Mouse (Mus musculus) thymus, adult 2 months (tissue): ENCODE data around the gene Rassf7. TPM values are rescaled to one million over a fixed set of nuclear protein-coding genes. Genes with fewer than 3 reads are reported as not detected.

Experiments used
- DNase-seq: peaks from one replicate; pipeline ENCODE4 v3.0.0; 2021
- H3K27ac ChIP-seq: fragments of 200-500 bp; 2 replicates; pipeline ENCODE4 v1.5.1; 2012; ENCODE audit warnings: low read length, control low read depth; ENCODE audit not compliant: control insufficient read depth, insufficient read depth
- H3K27me3 ChIP-seq: fragments of 200-500 bp; 2 replicates; pipeline ENCODE4 v1.6.1; 2012; ENCODE audit warnings: mild to moderate bottlenecking, low read length, moderate library complexity, mixed read lengths; ENCODE audit not compliant: control insufficient read depth, insufficient read depth
- H3K36me3 ChIP-seq: fragments of 200-500 bp; 2 replicates; pipeline ENCODE4 v1.6.1; 2012; ENCODE audit warnings: mild to moderate bottlenecking, low read length, moderate library complexity; ENCODE audit not compliant: control insufficient read depth, insufficient read depth
- H3K4me1 ChIP-seq: fragments of 200-500 bp; replicated peaks from 2 replicates; pipeline ENCODE4 v1.6.1; 2012; ENCODE audit warnings: low read length; ENCODE audit not compliant: control insufficient read depth, insufficient read depth
- H3K4me3 ChIP-seq: fragments of 200-500 bp; 2 replicates; pipeline ENCODE4 v1.5.1; 2012; ENCODE audit warnings: mild to moderate bottlenecking, low read length, control low read depth, moderate library complexity; ENCODE audit not compliant: control insufficient read depth, insufficient read depth
- CTCF ChIP-seq: fragments of 200-500 bp; IDR thresholded peaks from 2 replicates; pipeline ENCODE4 v1.5.1; 2012; ENCODE audit warnings: mild to moderate bottlenecking, control low read depth, low read length, moderate library complexity, borderline replicate concordance; ENCODE audit not compliant: control insufficient read depth, poor library complexity, insufficient read depth; ENCODE audit errors: extremely low read depth
- POLR2A ChIP-seq: fragments of 200-500 bp; IDR thresholded peaks from 2 replicates; pipeline ENCODE4 v1.6.1; 2012; ENCODE audit warnings: mild to moderate bottlenecking, low read length, control low read depth, moderate library complexity; ENCODE audit not compliant: control insufficient read depth, poor library complexity, insufficient read depth; ENCODE audit errors: extremely low read depth
- WGBS: fragments of 180-500 bp; shearing (Covaris S2); methylation state at CpG from one replicate; pipeline ENCODE4 v1.1.7; 2018; 5-methylcytosine and 5-hydroxymethylcytosine counted together
- polyA plus RNA-seq: library from polyadenylated mRNA; depleted of rRNA; stranded (reverse); fragments of >200 nt; gene quantifications from 2 replicates; pipeline ENCODE4 v1.2.3, GENCODE M21; 2012

Rassf7 gene
- polyA plus RNA-seq, 1 experiment, result 29.8 TPM

- no peaks in the 10 kb centered on the region for H3K27me3 ChIP-seq
- no peak for DNase-seq
- TF ChIP-seq CTCF (no peak), POLR2A (no peak)
- H3K36me3 ChIP-seq, result peaks cover 94% of the 10 kb centered on the region
- no peak overlapping the region for H3K4me3 ChIP-seq
- no peak overlapping the region for H3K27ac ChIP-seq
- WGBS, result 94% methylated on average over 10 of the region's 10 CpGs
- no peaks in the 10 kb centered on the region for H3K4me1 ChIP-seq
Measured at GRCm38 (mm10) chr7:141256159-141256558, 40.5 kb downstream of the Rassf7 start.

DNA sequence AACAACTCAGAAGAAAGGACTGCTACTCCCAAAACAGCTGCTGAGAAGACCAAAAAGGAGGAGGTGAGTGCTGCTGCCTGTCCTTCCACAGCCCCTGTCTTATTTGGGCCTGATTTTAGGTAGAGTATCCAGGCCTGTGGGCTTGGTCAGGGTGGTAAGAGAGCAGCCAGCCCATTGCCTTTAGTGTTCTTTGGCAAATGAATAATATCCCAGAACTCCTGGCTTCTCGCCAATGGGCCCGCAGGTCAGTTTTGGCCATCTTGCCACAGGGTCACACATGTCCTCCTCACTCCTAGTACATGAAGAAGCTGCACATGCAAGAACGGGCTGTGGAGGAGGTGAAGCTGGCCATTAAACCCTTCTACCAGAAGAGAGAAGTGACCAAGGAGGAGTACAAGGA, 45.8 kb downstream of the Rassf7 start:
- Histone ChIP-seq H3K27ac (no peak overlapping the region), H3K36me3 (peaks cover 72% of the 10 kb centered on the region), H3K4me3 (no peak overlapping the region), H3K4me1 (peaks cover 13% of the 10 kb centered on the region), H3K27me3 (no peaks in the 10 kb centered on the region)
- WGBS, result 97% methylated on average over 3 of the region's 3 CpGs
- TF ChIP-seq CTCF (no peak), POLR2A (no peak)
- no peak for DNase-seq

GRCm38 (mm10) chr7:141263640-141264039, 48.0 kb downstream of the Rassf7 start:
- 96% methylated on average over 13 of the region's 13 CpGs for WGBS
- Histone ChIP-seq H3K27ac (no peak overlapping the region), H3K36me3 (peaks cover 51% of the 10 kb centered on the region), H3K27me3 (no peaks in the 10 kb centered on the region), H3K4me1 (peaks cover 15% of the 10 kb centered on the region), H3K4me3 (no peak overlapping the region)
- DNase-seq, result no peak
- TF ChIP-seq CTCF, result no peak
- TF ChIP-seq POLR2A, result no peak

GRCm38 (mm10) chr7:141264041-141264700, 48.5 kb downstream of the Rassf7 start:
- 83% methylated on average over 11 of the region's 11 CpGs for WGBS
- H3K36me3 ChIP-seq, result peaks cover 45% of the 10 kb centered on the region

DNA sequence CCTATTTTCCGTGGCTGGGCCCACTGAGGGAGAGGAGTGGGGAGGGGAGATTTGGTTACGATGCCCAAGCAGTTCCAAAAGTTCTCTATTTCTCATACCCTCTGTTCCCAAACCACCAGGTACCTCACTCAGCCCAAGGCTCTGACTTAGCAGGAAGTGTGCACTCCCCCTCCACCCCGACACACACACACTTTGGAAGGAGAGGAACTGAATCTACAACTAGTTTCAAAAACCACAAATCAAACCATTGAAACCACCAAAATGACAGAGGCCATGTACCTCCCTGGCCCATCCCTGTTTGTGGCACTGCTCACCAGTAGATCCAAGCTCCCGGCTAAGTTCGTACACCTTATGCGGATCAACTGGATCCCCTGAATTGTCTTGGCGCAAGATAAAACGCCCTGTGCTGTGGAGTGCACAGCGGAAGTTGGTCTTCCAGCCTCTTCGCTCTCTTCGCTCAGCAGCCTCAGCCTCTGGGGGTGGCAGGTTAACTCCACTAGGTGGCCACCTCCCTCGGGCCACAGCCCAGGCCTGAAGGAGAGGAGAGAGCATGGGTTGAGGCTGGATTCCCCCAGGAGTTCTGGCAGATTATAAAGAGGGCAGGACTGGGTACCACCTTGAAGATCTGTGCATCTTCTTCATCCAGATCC, 49.2 kb downstream of the Rassf7 start:
- Histone ChIP-seq H3K4me1 (peaks cover 26% of the 10 kb centered on the region), H3K4me3 (peak overlapping the region; percentile 31), H3K27me3 (no peaks in the 10 kb centered on the region), H3K36me3 (peaks cover 38% of the 10 kb centered on the region), H3K27ac (peak overlapping the region; percentile 25; the same call in 1 of the 2 replicates)
- peak; percentile 73 for DNase-seq
- TF ChIP-seq CTCF (peak; percentile 83), POLR2A (no peak)
- WGBS, result 5% methylated on average over 12 of the region's 12 CpGs

More at GRCm38 (mm10) chr7:141264041-141264700, 48.5 kb downstream of the Rassf7 start:
- Histone ChIP-seq H3K27me3 (no peaks in the 10 kb centered on the region), H3K4me1 (peaks cover 20% of the 10 kb centered on the region), H3K4me3 (no peak overlapping the region), H3K27ac (peak overlapping the region; percentile 25; the same call in 1 of the 2 replicates)
- no peak for DNase-seq
- TF ChIP-seq POLR2A, result no peak
- no peak for TF ChIP-seq CTCF

DNA sequence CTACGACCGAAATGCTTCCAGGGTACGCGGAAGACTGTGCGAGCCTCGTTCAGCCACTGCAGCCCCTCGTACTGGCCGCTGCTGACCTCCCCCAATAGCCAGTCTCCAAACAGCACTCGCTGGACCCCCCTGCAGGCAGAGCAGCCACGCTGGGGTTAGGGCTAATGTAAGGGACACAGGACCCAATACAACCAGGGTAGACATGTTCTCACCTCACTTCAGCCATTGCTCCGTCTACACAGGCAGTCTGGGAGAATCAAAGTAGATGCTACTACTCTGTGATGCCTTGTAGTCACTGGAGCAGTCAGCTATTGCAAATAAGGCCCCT, 49.7 kb downstream of the Rassf7 start:
- DNase-seq, result no peak
- Histone ChIP-seq H3K27ac (no peak overlapping the region), H3K36me3 (peaks cover 33% of the 10 kb centered on the region), H3K4me3 (peak overlapping the region; percentile 31), H3K27me3 (no peaks in the 10 kb centered on the region), H3K4me1 (peaks cover 26% of the 10 kb centered on the region)
- TF ChIP-seq CTCF, result no peak
- TF ChIP-seq POLR2A, result no peak
- WGBS, result 22% methylated on average over 11 of the region's 11 CpGs
